Mouse (Mus musculus) stomach, embryonic 14.5 days (tissue): ENCODE measurements around the gene Nek9. TPM values are rescaled to one million over a fixed set of nuclear protein-coding genes. Genes with fewer than 3 reads are reported as not detected.
A peak's percentile ranks its signal among the peaks of the same experiment; 100 is the strongest.

Experiments
- ATAC-seq: fragments of 200-750 bp; cut with Nextera tagmentation; 2 replicates; pipeline ENCODE4 v1.8.0; 2017; ENCODE audit warnings: low read depth, moderate TSS enrichment; ENCODE audit not compliant: insufficient number of reproducible peaks, insufficient read depth, low FRiP score
- H3K27ac ChIP-seq: fragments of 300-500 bp; sonication (generic); 2 replicates; pipeline ENCODE4 v1.5.1; 2014; ENCODE audit warnings: mild to moderate bottlenecking, low read length, moderate library complexity, mixed read lengths
- H3K27me3 ChIP-seq: fragments of 300-500 bp; sonication (generic); 2 replicates; pipeline ENCODE4 v1.6.1; 2014; ENCODE audit warnings: low read length, control low read depth, mixed read lengths; ENCODE audit not compliant: control insufficient read depth, insufficient read depth
- H3K36me3 ChIP-seq: fragments of 300-500 bp; sonication (generic); 2 replicates; pipeline ENCODE4 v1.6.1; 2014; ENCODE audit warnings: mild to moderate bottlenecking, control low read depth, low read length, moderate library complexity, mixed read lengths; ENCODE audit not compliant: control insufficient read depth, insufficient read depth
- H3K4me1 ChIP-seq: fragments of 300-500 bp; sonication (generic); 2 replicates; pipeline ENCODE4 v1.6.1; 2014; ENCODE audit warnings: low read length, control low read depth, mixed read lengths; ENCODE audit not compliant: control insufficient read depth, insufficient read depth
- H3K4me2 ChIP-seq: fragments of 300-500 bp; sonication (generic); replicated peaks from 2 replicates; pipeline ENCODE4 v1.6.1; 2014; ENCODE audit warnings: low read depth, low read length, control low read depth
- H3K4me3 ChIP-seq: fragments of 300-500 bp; sonication (generic); 2 replicates; pipeline ENCODE4 v1.5.1; 2014; ENCODE audit warnings: low read depth, low read length, control low read depth
- H3K9ac ChIP-seq: fragments of 300-500 bp; sonication (generic); replicated peaks from 2 replicates; pipeline ENCODE4 v1.6.1; 2014; ENCODE audit warnings: low read depth, mild to moderate bottlenecking, control low read depth, low read length, moderate library complexity, mixed read lengths
- H3K9me3 ChIP-seq: fragments of 300-500 bp; sonication (generic); 2 replicates; pipeline ENCODE4 v1.6.1; 2016; ENCODE audit warnings: low read depth, low read length, control low read depth; ENCODE audit not compliant: control insufficient read depth
- WGBS: fragments of 180-500 bp; shearing (Covaris S2); extraction: QIAGEN DNeasy Blood & Tissue Kit; methylation state at CpG from one replicate; pipeline ENCODE4 v1.1.7; 2014; 5-methylcytosine and 5-hydroxymethylcytosine counted together
- polyA plus RNA-seq: library from polyadenylated mRNA; unstranded; fragments of >200 nt; fragmentation: Nextera tagmentation; extraction: Ambion mirVana; gene quantifications from 2 replicates; pipeline ENCODE4 v1.2.1, GENCODE M21; 2014

Gene Nek9
- polyA plus RNA-seq = 20.3 and 20.4 TPM in 2 replicates

GRCm38 (mm10) chr12:85339243-85339729, at the start of gene Nek9:
Nek9 (minus strand) TSS chr12:85339362.
- H3K36me3 ChIP-seq = peaks cover 16% of the 10 kb centered on the region
- peak within 1 kb of the TSS; percentile 88 for H3K27ac ChIP-seq
- no peaks in the 10 kb centered on the region for H3K9me3 ChIP-seq
- peak within 1 kb of the TSS; percentile 94 for H3K9ac ChIP-seq
- H3K4me2 ChIP-seq = peak within 1 kb of the TSS; percentile 59
- peaks cover 9% of the 10 kb centered on the region; the same call in 1 of the 2 replicates for H3K4me1 ChIP-seq
- under 1% methylated on average over 36 of the region's 36 CpGs for WGBS
- ATAC-seq = peak; percentile 82
- H3K4me3 ChIP-seq = peak within 1 kb of the TSS; percentile 99
- no peaks in the 10 kb centered on the region for H3K27me3 ChIP-seq

- no peak for ATAC-seq
- WGBS = 27% methylated on average over 5 of the region's 5 CpGs
These were observed 46.8 kb upstream of the Nek9 start for GRCm38 (mm10) chr12:85385995-85386375.

GRCm38 (mm10) chr12:85385329-85385994, 46.3 kb upstream of the Nek9 start:
- H3K27ac ChIP-seq = no peak overlapping the region
- ATAC-seq = no peak
- WGBS = 60% methylated on average over 10 of the region's 10 CpGs

More at GRCm38 (mm10) chr12:85385995-85386375, 46.8 kb upstream of the Nek9 start:
- H3K4me1 ChIP-seq = 0 out of 2 replicates have a peak, but pooled peaks cover 4% of the 10 kb centered on the region
- no peak overlapping the region for H3K9ac ChIP-seq
- no peaks in the 10 kb centered on the region for H3K9me3 ChIP-seq
- H3K4me3 ChIP-seq = no peak overlapping the region
- H3K27me3 ChIP-seq = no peaks in the 10 kb centered on the region
- no peak overlapping the region for H3K27ac ChIP-seq
- H3K36me3 ChIP-seq = no peaks in the 10 kb centered on the region
- H3K4me2 ChIP-seq = no peak overlapping the region

GRCm38 (mm10) chr12:85382761-85383680, 43.9 kb upstream of the Nek9 start:
- no peak for ATAC-seq

More at GRCm38 (mm10) chr12:85385329-85385994, 46.3 kb upstream of the Nek9 start:
- H3K4me2 ChIP-seq = no peak overlapping the region
- H3K27me3 ChIP-seq = no peaks in the 10 kb centered on the region
- no peaks in the 10 kb centered on the region for H3K9me3 ChIP-seq
- H3K4me3 ChIP-seq = no peak overlapping the region
- H3K36me3 ChIP-seq = no peaks in the 10 kb centered on the region
- no peak overlapping the region for H3K9ac ChIP-seq
- H3K4me1 ChIP-seq = 0 out of 2 replicates have a peak, but pooled peaks cover 4% of the 10 kb centered on the region

GRCm38 (mm10) chr12:85381570-85381969, 42.4 kb upstream of the Nek9 start:
- WGBS = 83% methylated on average over 6 of the region's 6 CpGs
- no peak for ATAC-seq

More at GRCm38 (mm10) chr12:85382761-85383680, 43.9 kb upstream of the Nek9 start:
- Histone ChIP-seq H3K27me3 (no peaks in the 10 kb centered on the region), H3K9me3 (no peaks in the 10 kb centered on the region), H3K36me3 (no peaks in the 10 kb centered on the region), H3K4me1 (no peaks in the 10 kb centered on the region), H3K4me3 (no peak overlapping the region), H3K9ac (no peak overlapping the region), H3K4me2 (no peak overlapping the region), H3K27ac (no peak overlapping the region)
- WGBS = 66% methylated on average over 14 of the region's 14 CpGs

GRCm38 (mm10) chr12:85380942-85381341, 41.8 kb upstream of the Nek9 start:
- Histone ChIP-seq H3K27ac (no peak overlapping the region), H3K4me1 (no peaks in the 10 kb centered on the region), H3K9me3 (no peaks in the 10 kb centered on the region), H3K4me2 (no peak overlapping the region), H3K9ac (no peak overlapping the region), H3K27me3 (no peaks in the 10 kb centered on the region), H3K36me3 (no peaks in the 10 kb centered on the region), H3K4me3 (no peak overlapping the region)
- no peak for ATAC-seq
- 80% methylated on average over 7 of the region's 7 CpGs for WGBS

More at GRCm38 (mm10) chr12:85381570-85381969, 42.4 kb upstream of the Nek9 start:
- H3K4me1 ChIP-seq = no peaks in the 10 kb centered on the region
- H3K4me3 ChIP-seq = no peak overlapping the region
- H3K36me3 ChIP-seq = no peaks in the 10 kb centered on the region
- no peak overlapping the region for H3K4me2 ChIP-seq
- H3K9ac ChIP-seq = no peak overlapping the region
- H3K27ac ChIP-seq = no peak overlapping the region
- H3K27me3 ChIP-seq = no peaks in the 10 kb centered on the region
- no peaks in the 10 kb centered on the region for H3K9me3 ChIP-seq

- no peaks in the 10 kb centered on the region for H3K9me3 ChIP-seq
- WGBS = 68% methylated on average over 1 of the region's 1 CpGs
- H3K4me1 ChIP-seq = no peaks in the 10 kb centered on the region
- H3K9ac ChIP-seq = no peak overlapping the region
- H3K4me2 ChIP-seq = no peak overlapping the region
- no peak overlapping the region for H3K27ac ChIP-seq
- H3K4me3 ChIP-seq = no peak overlapping the region
- no peak for ATAC-seq
- H3K36me3 ChIP-seq = no peaks in the 10 kb centered on the region
- no peaks in the 10 kb centered on the region for H3K27me3 ChIP-seq
These were observed 41.1 kb upstream of the Nek9 start for GRCm38 (mm10) chr12:85380308-85380707.

- Histone ChIP-seq H3K9me3 (no peaks in the 10 kb centered on the region), H3K4me3 (no peak overlapping the region), H3K36me3 (no peaks in the 10 kb centered on the region), H3K4me1 (peaks cover 3% of the 10 kb centered on the region; the same call in 1 of the 2 replicates), H3K4me2 (no peak overlapping the region), H3K27me3 (no peaks in the 10 kb centered on the region), H3K27ac (no peak overlapping the region), H3K9ac (no peak overlapping the region)
- no peak for ATAC-seq
- WGBS = 90% methylated on average over 2 of the region's 2 CpGs
These were observed 39.1 kb upstream of the Nek9 start for GRCm38 (mm10) chr12:85378271-85378670.
